Mouse (Mus musculus): ENCODE data around the gene Gm14444.
"Not testable (repeated sequence)": the region's sequence is repeated elsewhere in the genome, so short reads cannot be mapped to it uniquely, and the experiment has no call there.

Gm14444 gene

GRCm38 (mm10) chr2:175010022-175010421 is at the start of gene Gm14444:
TSS of gene Gm14444 (plus strand) at chr2:175010241.
- not testable (repeated sequence) for DNase-seq (ENCODE audit: low read depth)

- DNase-seq (ENCODE audit: low read depth) = not testable (repeated sequence)
Observed at GRCm38 (mm10) chr2:174965466-174965865, 44.6 kb upstream of the Gm14444 start.

- DNase-seq (ENCODE audit: low read depth) = not testable (repeated sequence)
Observed at GRCm38 (mm10) chr2:175044268-175044667, 34.2 kb downstream of the Gm14444 start.

- DNase-seq (ENCODE audit: low read depth) = not testable (repeated sequence)
Observed at GRCm38 (mm10) chr2:175067681-175068261, 57.7 kb downstream of the Gm14444 start, which contains the start of gene Gm14393. TSS of gene Gm14393 (minus strand) at chr2:175067781.
